Mouse (Mus musculus): ENCODE results near the gene Sucla2.
"Not testable (repeated sequence)": the region's sequence is repeated elsewhere in the genome, so short reads cannot be mapped to it uniquely, and the experiment has no call there.

Gene Sucla2

DNA sequence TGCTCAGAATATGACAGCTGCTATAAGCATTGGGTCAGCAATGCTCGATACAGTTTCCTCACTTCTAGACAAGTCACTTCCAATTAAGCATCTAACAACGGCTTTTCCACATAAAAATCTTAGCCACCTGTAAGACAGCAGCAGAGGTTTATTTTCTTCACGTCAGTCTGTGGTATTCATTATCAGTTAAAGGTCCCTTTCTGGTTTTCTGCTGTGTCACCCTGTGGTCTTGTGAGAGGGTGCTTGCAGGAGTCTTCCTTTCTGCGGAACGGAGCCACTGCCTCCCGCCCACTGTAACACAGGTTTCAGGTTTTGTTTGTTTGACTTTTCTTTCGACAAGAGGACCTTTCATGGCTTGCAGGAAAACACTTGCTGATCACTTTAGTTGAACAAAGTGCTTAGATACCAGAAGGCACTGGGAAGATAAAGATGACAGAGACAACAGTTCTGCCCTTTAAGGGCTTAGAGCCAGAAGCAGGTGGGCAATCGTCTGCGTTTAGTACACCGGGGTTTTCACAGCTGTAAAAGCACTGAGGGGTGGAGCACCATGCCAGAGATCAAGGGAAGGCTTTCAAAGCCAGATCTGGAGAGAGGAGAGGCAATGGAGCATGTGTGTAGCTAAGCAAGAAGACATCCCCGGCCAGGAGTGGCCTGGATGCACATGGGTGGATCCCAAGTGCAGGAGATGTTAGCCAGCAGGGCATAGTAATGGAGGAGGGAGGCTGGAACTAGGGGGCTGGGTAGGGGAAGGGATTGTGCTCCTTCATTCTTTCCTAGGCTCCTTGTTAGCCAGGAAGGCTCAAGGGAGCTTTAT lies 83.8 kb downstream of the Sucla2 start:
- DNase-seq (ENCODE audit: low spot score in 2 of 2) = no peak

DNA sequence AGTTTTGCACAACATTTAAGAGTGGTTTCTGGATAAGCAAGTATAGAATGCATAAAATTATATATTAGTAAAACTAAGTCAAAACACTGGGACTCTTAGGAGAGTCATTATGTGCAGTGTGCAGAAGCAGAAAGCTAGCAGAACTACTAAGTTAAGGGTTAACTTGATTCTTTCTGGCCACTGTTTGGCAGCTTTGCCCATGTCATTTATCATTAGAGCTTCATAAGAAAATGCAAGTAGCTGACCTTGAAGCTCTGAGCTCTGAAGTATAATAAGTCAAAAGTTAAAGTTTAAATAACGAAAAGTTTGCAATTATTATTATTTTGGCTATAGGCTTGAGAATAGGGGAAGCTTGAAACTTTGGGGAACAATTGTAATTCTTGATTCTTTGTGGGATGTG lies 89.8 kb downstream of the Sucla2 start:
- DNase-seq (ENCODE audit: low spot score in 2 of 2) = not testable (repeated sequence)

DNA sequence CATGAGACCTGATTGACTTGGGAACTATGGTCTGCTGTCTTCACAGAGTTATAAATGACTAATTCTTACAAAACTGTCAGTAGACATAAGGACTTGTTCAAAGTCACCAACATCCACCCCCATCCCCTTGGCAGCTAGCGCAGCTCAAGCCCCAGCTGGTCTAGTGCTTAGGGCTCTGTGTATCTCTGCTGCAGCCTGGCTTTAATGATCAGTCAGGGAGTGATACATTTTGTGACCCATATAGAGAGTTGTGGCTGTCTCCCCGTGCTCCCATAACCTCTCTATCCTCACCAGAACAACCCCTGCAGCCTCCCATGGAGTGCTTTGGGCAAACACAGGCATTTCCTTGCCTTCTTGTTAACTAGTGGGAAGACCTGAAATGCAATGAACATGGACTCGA lies 95.8 kb downstream of the Sucla2 start:
- no peak for DNase-seq (ENCODE audit: low spot score in 2 of 2)

DNA sequence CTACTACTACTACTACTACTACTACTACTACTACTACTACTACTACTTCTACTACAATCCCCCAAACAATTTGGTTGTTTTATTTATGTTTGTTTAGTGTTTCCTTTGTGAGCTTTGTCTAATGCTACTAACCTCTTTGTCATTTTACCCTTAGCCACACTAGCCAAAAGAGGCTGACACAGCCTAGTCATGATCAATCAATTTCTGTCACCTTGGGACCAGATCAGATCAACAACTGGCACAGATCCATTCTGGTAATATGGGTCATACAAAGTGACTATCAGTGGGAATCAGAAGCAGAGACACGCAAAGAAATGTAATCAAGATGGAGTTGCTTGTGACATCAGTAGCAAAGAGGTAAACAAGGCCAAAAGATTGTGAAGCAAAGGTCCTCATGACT lies 97.9 kb downstream of the Sucla2 start:
- DNase-seq (ENCODE audit: low spot score in 2 of 2) = no peak

DNA sequence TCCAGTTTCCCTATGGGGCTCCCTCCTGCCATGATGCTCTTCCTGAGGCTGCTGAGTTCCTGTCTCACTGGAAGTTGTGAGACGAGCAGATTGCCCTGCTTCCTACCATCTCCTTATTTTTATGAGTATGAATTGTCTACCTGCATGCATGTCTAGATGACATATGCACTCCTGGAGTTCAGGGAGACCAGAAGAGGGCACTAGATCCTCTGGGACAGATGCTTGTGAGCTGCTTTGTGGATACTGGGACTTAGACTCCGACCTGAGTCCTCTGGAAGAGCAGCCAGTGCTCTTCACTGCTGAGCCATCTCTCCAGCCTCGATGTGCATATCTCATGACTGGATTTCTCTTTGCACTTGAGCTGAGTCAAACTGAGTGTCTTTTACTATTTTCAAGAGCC lies 100.3 kb downstream of the Sucla2 start:
- DNase-seq (ENCODE audit: low spot score in 2 of 2) = no peak

DNA sequence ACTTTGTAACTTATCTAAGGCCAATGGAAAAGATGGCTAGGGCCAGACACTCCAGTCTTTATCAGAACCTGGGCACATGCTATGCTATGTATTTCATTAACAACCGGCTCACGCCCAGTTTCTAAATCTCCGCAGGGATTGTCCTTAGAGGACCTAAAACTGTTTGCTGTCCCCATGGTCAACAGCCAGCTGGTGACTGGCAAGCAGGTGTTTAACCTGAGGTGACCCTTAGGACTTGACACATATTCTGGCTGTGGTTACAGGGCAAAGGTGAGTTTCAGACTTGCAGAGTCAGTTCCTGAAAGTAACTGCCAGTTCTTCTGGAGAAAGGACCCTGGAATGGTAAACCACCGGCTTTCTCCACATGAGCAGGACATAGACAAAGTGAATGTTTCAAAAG lies 106.4 kb downstream of the Sucla2 start:
- DNase-seq (ENCODE audit: low spot score in 2 of 2) = no peak

DNA sequence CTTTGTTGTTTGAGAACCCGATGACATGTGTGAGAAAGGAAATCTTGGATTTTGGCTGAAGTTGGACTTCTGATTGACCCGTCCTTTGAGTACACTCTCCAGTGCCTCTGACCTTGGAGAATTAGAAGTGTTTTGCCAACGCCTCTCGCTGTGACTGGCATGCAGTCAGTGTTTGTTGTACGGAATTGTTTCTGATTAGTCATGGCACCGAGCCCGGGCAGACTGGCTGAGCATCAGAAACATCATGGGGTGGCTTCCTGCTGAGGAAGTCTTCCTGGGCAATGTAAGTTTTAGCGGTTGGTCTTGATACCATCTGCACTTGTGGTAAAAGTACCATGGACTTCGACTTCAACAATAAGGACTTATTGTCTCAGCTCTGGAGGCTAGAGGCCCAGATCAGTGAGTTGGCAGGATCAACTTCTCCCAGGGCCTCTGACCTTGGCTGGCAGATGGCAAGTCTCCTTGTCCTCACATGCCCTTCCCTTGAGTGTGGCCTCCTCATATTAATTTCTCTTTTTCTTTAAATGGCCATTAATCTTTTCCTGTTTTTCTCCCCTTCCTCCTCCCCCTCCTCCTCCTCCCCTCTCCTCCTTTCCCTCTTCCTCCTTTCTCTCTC lies 107.6 kb downstream of the Sucla2 start:
- DNase-seq (ENCODE audit: low spot score in 2 of 2) = no peak

DNA sequence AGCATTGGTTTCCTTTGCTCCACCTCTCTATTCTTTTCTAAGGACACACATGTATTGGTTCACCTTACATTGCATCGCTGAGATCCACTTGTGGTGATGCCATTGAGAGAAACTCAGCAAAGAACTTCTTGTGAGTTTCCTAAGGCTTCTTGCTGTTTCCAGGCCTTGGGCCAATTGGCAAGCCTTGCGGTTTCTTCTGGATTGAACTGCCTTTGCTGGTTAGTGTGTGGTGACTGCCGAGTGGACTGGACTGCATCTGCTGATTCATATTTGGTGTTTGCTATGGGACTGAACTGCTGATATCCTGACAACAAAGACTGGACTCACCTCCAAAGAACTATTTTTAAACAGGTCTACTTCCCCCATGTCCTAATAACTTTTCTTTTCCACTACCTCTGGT lies 109.2 kb downstream of the Sucla2 start:
- no peak for DNase-seq (ENCODE audit: low spot score in 2 of 2)

DNA sequence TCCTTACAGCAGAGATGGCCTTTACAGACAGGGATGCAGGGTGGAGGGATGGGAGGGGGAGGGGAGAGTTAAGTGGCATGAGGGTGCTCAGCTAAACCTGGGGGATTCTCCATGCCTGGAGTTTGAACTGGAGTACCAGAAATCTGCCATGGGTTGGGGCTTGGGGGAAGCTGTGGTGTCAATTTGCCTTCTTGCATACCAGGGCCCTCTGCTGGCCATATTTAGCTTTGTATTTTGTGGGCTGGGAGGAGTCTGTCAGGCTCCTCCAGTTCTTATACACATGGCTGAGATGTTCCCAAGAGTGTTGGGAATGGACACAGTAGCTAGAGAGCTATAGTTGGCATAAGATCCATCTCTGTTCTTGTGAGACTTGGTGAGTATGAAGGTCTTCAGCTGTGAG lies 112.3 kb downstream of the Sucla2 start:
- no peak for DNase-seq (ENCODE audit: low spot score in 2 of 2)

All from spleen, postnatal 14 days (tissue).